Mouse (Mus musculus) liver, adult 2 months (tissue): ENCODE measurements around the gene Rras.

Experiments
- CTCF ChIP-seq: fragments of 200-500 bp; IDR thresholded peaks from 2 replicates; pipeline ENCODE4 v1.5.1; 2011; ENCODE audit warnings: low read depth, low read length, control low read depth
- POLR2A ChIP-seq: fragments of 200-500 bp; IDR thresholded peaks from 2 replicates; pipeline ENCODE4 v1.6.1; 2011; ENCODE audit warnings: low read length, control low read depth; ENCODE audit not compliant: insufficient read depth; ENCODE audit errors: extremely low read depth

GRCm38 (mm10) chr7:45006503-45006902 is 11.3 kb upstream of the Rras start:
- TF ChIP-seq POLR2A (no peak), CTCF (no peak)
